Mouse (Mus musculus) monocyte, adult 2 months (primary cell): ENCODE measurements around the gene Acsl3.

ENCODE experiments used
- DNase-seq, 2 experiments: peaks; one replicate each; pipeline ENCODE4 v3.0.0; 2022; ENCODE audit warnings: low spot score in 2 of 2, low read depth in 1 of 2

The Acsl3 gene

GRCm38 (mm10) chr1:78737646-78738045, 80.0 kb downstream of the Acsl3 start:
- no peak for DNase-seq

- no peak for DNase-seq
Observed at GRCm38 (mm10) chr1:78740676-78741075, 83.1 kb downstream of the Acsl3 start.

DNA sequence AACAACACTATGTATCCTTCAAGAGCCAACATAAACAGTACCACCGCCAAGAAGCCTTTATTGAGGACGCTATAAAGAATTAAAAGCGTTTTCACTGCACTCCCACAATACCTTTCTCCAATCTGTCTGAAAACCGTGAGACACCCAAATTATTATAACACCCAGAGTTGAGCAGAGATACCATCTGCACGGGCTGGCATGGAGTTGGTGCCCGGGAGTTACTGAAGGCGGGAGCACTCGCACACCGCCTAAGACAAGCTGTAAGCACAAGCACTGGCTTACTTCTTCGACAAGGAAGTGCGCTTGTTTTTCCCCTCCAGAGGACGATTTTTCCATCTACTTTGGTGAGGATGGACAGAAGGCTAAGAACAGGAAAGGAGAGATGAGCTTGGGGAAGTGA, 84.6 kb downstream of the Acsl3 start:
- DNase-seq = no peak

DNA sequence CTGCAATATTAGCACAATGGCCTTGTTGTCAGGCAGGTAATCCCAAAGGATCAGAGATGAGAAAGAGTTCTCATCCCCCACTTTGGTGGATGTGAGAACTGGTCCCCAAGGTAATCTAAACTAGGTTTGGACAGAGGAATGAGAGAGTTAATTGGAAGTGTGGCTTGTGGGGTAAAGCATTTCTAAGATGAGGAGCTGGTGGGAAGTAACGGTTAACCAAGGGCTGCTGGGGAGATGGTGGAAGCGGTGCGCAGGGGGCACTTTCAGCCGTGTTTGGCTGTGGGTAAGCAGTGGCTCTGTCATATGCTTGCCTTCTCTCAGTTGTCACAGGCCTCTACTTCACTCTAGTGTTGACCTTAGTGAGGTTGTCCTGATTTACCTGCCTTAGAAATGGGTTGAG, 85.7 kb downstream of the Acsl3 start:
- DNase-seq = no peak

DNA sequence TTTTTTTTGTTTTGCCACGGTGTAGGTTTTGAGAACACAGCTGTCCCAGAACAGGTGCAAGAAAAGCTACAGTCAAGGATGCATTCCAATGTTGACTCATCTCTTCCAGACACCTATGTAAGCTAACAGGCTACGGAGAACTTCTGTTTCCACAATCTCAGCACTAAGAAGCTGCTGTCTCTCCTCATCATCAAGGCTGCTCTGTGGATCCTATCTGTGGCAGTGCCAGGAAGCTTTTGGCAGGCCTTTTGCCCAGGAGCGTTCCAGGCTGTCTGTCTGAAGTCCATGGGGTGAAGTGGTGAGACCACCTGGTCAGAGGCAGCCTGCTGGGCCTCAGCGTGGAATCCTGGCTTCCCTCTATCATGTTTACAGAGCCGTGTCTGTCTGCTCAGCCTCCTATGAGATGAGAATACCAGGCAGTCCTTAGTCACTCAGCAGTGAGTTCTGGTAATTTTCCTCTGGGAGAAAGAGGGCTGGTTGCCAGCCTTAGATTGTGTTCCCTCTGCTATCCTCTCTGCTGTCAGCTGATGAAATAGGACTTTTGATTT, 87.7 kb downstream of the Acsl3 start:
- DNase-seq = no peak
